Mouse (Mus musculus) heart, postnatal 4 days (tissue): ENCODE data around the gene Lta. TPM values are rescaled to one million over a fixed set of nuclear protein-coding genes. Genes with fewer than 3 reads are reported as not detected.
"Not testable (repeated sequence)": the region's sequence is repeated elsewhere in the genome, so short reads cannot be mapped to it uniquely, and the experiment has no call there.

Experiments used
- DNase-seq: peaks from one replicate; pipeline ENCODE4 v3.0.0; 2021
- total RNA-seq, 2 experiments: library from RNA; stranded (reverse); gene quantifications; 2 replicates each; pipeline ENCODE4 v1.2.3; 2021

Gene Lta
- total RNA-seq, 2 experiments from 2014 or later, result 0.26 to 0.32 TPM

GRCm38 (mm10) chr17:35239700-35240099 is 34.5 kb upstream of the Lta start:
- no peak for DNase-seq

- DNase-seq, result no peak
These were observed 32.4 kb upstream of the Lta start for GRCm38 (mm10) chr17:35237504-35237903.

- no peak for DNase-seq
These were observed 31.8 kb upstream of the Lta start for GRCm38 (mm10) chr17:35236996-35237395.

- DNase-seq, result peak; percentile 99
These were observed 31.2 kb upstream of the Lta start for GRCm38 (mm10) chr17:35236390-35236746.

- peak; percentile 90 for DNase-seq
These were observed 30.7 kb upstream of the Lta start, which contains the start of gene Nfkbil1 for GRCm38 (mm10) chr17:35235614-35236389. TSS of gene Nfkbil1 (minus strand) at chr17:35235792.

- peak; percentile 53 for DNase-seq
These were observed 29.8 kb upstream of the Lta start for GRCm38 (mm10) chr17:35234903-35235302.

GRCm38 (mm10) chr17:35234090-35234489 is 28.9 kb upstream of the Lta start:
- not testable (repeated sequence) for DNase-seq

GRCm38 (mm10) chr17:35233114-35233980 is 28.2 kb upstream of the Lta start, which contains the start of gene Atp6v1g2:
TSS of gene Atp6v1g2 (plus strand) at chr17:35233660.
- DNase-seq, result no peak

- DNase-seq, result no peak
These were observed 27.5 kb upstream of the Lta start for GRCm38 (mm10) chr17:35232659-35233058.

- peak; percentile 92 for DNase-seq
These were observed 26.9 kb upstream of the Lta start for GRCm38 (mm10) chr17:35232043-35232442.

- DNase-seq, result no peak
These were observed 25.9 kb upstream of the Lta start for GRCm38 (mm10) chr17:35231022-35231421.

GRCm38 (mm10) chr17:35226561-35227046 is 21.5 kb upstream of the Lta start:
- no peak for DNase-seq

- DNase-seq, result no peak
These were observed 20.3 kb upstream of the Lta start for GRCm38 (mm10) chr17:35225456-35225855.

- no peak for DNase-seq
These were observed 19.5 kb upstream of the Lta start for GRCm38 (mm10) chr17:35224641-35225040.

- no peak for DNase-seq
These were observed 17.1 kb upstream of the Lta start for GRCm38 (mm10) chr17:35222299-35222698.

GRCm38 (mm10) chr17:35220156-35220952 is 15.2 kb upstream of the Lta start, which contains the start of gene Gm16181:
TSS of gene Gm16181 (plus strand) at chr17:35220834.
- peak; percentile 68 for DNase-seq

GRCm38 (mm10) chr17:35219601-35220041 is 14.5 kb upstream of the Lta start:
- DNase-seq, result no peak

- peak; percentile 56 for DNase-seq
These were observed 13.5 kb upstream of the Lta start for GRCm38 (mm10) chr17:35218516-35219193.

- no peak for DNase-seq
These were observed 7.9 kb upstream of the Lta start for GRCm38 (mm10) chr17:35213071-35213470.

- no peak for DNase-seq
These were observed 5.4 kb upstream of the Lta start for GRCm38 (mm10) chr17:35210593-35210992.

- DNase-seq, result no peak
These were observed 4.8 kb upstream of the Lta start for GRCm38 (mm10) chr17:35209785-35210535.
